In the genomic region with DNA sequence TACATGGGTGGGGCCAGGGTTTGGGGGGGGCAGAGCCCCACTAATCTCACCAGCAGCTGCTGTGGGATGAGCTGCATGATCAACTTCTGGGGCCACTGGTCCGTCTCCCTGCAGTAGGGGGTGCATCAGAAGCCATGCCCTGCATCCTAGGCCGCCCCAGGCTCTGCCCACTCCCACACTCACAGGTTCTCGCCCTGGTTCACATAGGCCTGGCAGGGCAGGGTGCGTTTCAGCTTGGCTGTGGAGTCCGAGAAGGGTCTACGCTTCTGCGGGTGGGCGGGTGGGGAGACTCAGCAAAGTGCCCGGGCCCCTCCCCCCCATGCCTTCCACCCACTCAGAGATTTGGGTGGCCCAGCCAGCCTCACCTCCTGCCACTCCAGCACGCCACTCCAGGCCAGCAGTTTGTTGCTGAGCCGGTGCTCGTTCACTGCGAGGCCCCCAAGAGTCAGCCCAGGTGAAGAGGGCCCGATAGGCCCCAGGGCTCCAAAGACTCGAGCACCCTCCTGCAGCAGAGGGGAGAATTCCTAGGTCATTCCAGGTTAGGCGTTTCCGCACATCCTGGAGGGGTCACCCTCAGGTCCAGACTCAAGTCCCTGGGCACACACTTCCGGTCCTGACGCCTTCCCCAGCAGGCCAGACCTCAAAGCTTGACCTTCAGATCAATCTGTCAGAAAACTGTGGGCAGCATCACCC, we compare ENCODE assay signal across 8 mouse cellular contexts. TPM values are rescaled to one million over a fixed set of nuclear protein-coding genes. Genes with fewer than 3 reads are reported as not detected.
A peak's percentile ranks its signal among the peaks of the same experiment; 100 is the strongest.
DNase-seq lines count a peak whose midpoint lies in the region; ATAC-seq and TF ChIP-seq lines count a peak whose summit lies in the region.

No protein-coding gene starts in this region.

- peak overlapping the region; percentile 89 for H3K4me3 ChIP-seq in heart, embryonic 10.5 days
- H3K4me3 ChIP-seq in cortical plate, adult 2 months (ENCODE audit: insufficient read depth, low read length), result peak overlapping the region; percentile 5; the same call in 1 of the 2 replicates
- H3K4me3 ChIP-seq in hindbrain, embryonic 10.5 days, result peak overlapping the region; percentile 95
- peak overlapping the region; percentile 97 for H3K4me3 ChIP-seq in midbrain, embryonic 11.5 days (ENCODE audit: low read depth, low read length)

- ATAC-seq in midbrain, embryonic 11.5 days (ENCODE audit: low FRiP score), result no peak

- peaks cover 49% of the 10 kb centered on the region for H3K36me3 ChIP-seq in heart, embryonic 10.5 days
- peaks cover 60% of the 10 kb centered on the region for H3K36me3 ChIP-seq in hindbrain, embryonic 10.5 days
- H3K36me3 ChIP-seq in midbrain, embryonic 11.5 days (ENCODE audit: control insufficient read depth, insufficient read depth, low read length), result peaks cover 26% of the 10 kb centered on the region

- no peak overlapping the region for H3K9ac ChIP-seq in midbrain, embryonic 11.5 days (ENCODE audit: low read length)

- TF ChIP-seq POLR2A in cortical plate, adult 2 months (IDR thresholded peaks at IDR 0.05; ENCODE audit: extremely low read depth, insufficient read depth, low read length), result no peak

- TF ChIP-seq CTCF in cortical plate, adult 2 months (IDR thresholded peaks at IDR 0.05; ENCODE audit: extremely low read depth, insufficient read depth, low read length), result no peak

- peak overlapping the region; percentile 97 for H3K27ac ChIP-seq in heart, embryonic 10.5 days
- H3K27ac ChIP-seq in cortical plate, adult 2 months (ENCODE audit: insufficient read depth, low read length), result no peak overlapping the region
- H3K27ac ChIP-seq in hindbrain, embryonic 10.5 days, result peak overlapping the region; percentile 29
- H3K27ac ChIP-seq in midbrain, embryonic 11.5 days (ENCODE audit: low read depth, low read length), result no peak overlapping the region

- no peaks in the 10 kb centered on the region for H3K27me3 ChIP-seq in heart, embryonic 10.5 days (ENCODE audit: insufficient read depth, poor library complexity, severe bottlenecking)
- H3K27me3 ChIP-seq in hindbrain, embryonic 10.5 days (ENCODE audit: insufficient read depth, poor library complexity, severe bottlenecking), result no peaks in the 10 kb centered on the region
- no peaks in the 10 kb centered on the region for H3K27me3 ChIP-seq in midbrain, embryonic 11.5 days (ENCODE audit: control insufficient read depth, insufficient read depth, low read length)

- DNase-seq in heart, embryonic 10.5 days (ENCODE audit: low spot score), result no peak
- no peak for DNase-seq in heart, postnatal 10 days
- no peak for DNase-seq in hindbrain, embryonic 10.5 days (ENCODE audit: low spot score)
- DNase-seq in midbrain, embryonic 11.5 days (ENCODE audit: low spot score, missing footprints), result no peak
- no peak for DNase-seq in spleen, postnatal 10 days (ENCODE audit: low spot score in 2 of 2)
- DNase-seq in gastrocnemius, postnatal 25 days, result no peak
- DNase-seq in right cerebral cortex, postnatal 25 days, result no peak

- H3K9me3 ChIP-seq in heart, embryonic 10.5 days, result no peaks in the 10 kb centered on the region
- no peaks in the 10 kb centered on the region for H3K9me3 ChIP-seq in hindbrain, embryonic 10.5 days
- H3K9me3 ChIP-seq in midbrain, embryonic 11.5 days (ENCODE audit: control insufficient read depth, low read length), result no peaks in the 10 kb centered on the region

- intact Hi-C loops in heart, postnatal 10 days (cut with DNase I), result no loop called here

- peaks cover 57% of the 10 kb centered on the region for H3K4me1 ChIP-seq in heart, embryonic 10.5 days
- H3K4me1 ChIP-seq in cortical plate, adult 2 months (ENCODE audit: control insufficient read depth, insufficient read depth, low read length), result peaks cover 6% of the 10 kb centered on the region
- peaks cover 59% of the 10 kb centered on the region for H3K4me1 ChIP-seq in hindbrain, embryonic 10.5 days (replicated peaks)
- peaks cover 28% of the 10 kb centered on the region for H3K4me1 ChIP-seq in midbrain, embryonic 11.5 days (ENCODE audit: control insufficient read depth, insufficient read depth, low read length)

- WGBS in heart, embryonic 10.5 days, result 66% methylated on average over 19 of the region's 19 CpGs
- 79% methylated on average over 19 of the region's 19 CpGs for WGBS in hindbrain, embryonic 10.5 days
- 73% methylated on average over 18 of the region's 19 CpGs for WGBS in midbrain, embryonic 11.5 days

- H3K4me2 ChIP-seq in midbrain, embryonic 11.5 days, result peak overlapping the region; percentile 92

RNA-seq across cellular contexts. Expression of gene Ptov1, which starts 2.4 kb away (rescaled TPM):
- 258 and 316 TPM in 2 replicates for polyA plus RNA-seq in heart, embryonic 10.5 days (2016; fragmentation: Nextera tagmentation; extraction: Ambion mirVana)
- 100 to 1,000 TPM; 189 to 196 TPM for total RNA-seq in heart, postnatal 10 days (2021)
- 359 and 377 TPM in 2 replicates for polyA plus RNA-seq in cortical plate, adult 2 months (2012; rRNA removed)
- 478 and 579 TPM in 2 replicates for polyA plus RNA-seq in hindbrain, embryonic 10.5 days (2016; fragmentation: Nextera tagmentation; extraction: Ambion mirVana)
- polyA plus RNA-seq in midbrain, embryonic 11.5 days (2014; fragmentation: Nextera tagmentation; extraction: Ambion mirVana), result 316 and 350 TPM in 2 replicates
- total RNA-seq in gastrocnemius, postnatal 25 days (2021), result 100 to 1,000 TPM; 116 to 125 TPM

RNA-seq across cellular contexts. Expression of gene Pnkp, which starts 10.2 kb away (rescaled TPM):
- 28.5 and 29.7 TPM in 2 replicates for polyA plus RNA-seq in heart, embryonic 10.5 days (2016; fragmentation: Nextera tagmentation; extraction: Ambion mirVana)
- 10 to 100 TPM; 18.1 to 21.6 TPM for total RNA-seq in heart, postnatal 10 days (2021)
- 35.6 and 40.8 TPM in 2 replicates for polyA plus RNA-seq in cortical plate, adult 2 months (2012; rRNA removed)
- polyA plus RNA-seq in hindbrain, embryonic 10.5 days (2016; fragmentation: Nextera tagmentation; extraction: Ambion mirVana), result 36.3 and 40.2 TPM in 2 replicates
- polyA plus RNA-seq in midbrain, embryonic 11.5 days (2014; fragmentation: Nextera tagmentation; extraction: Ambion mirVana), result 26.1 and 28.6 TPM in 2 replicates
- total RNA-seq in gastrocnemius, postnatal 25 days (2021), result 10 to 100 TPM; 15.6 to 15.8 TPM

RNA-seq across cellular contexts. Expression of gene Tbc1d17, which starts 18.3 kb away (rescaled TPM):
- polyA plus RNA-seq in heart, embryonic 10.5 days (2016; fragmentation: Nextera tagmentation; extraction: Ambion mirVana), result 56.9 and 67.3 TPM in 2 replicates
- 10 to 100 TPM; 38.4 to 44.7 TPM for total RNA-seq in heart, postnatal 10 days (2021)
- 95.0 and 99.8 TPM in 2 replicates for polyA plus RNA-seq in cortical plate, adult 2 months (2012; rRNA removed)
- 77.1 and 91.1 TPM in 2 replicates for polyA plus RNA-seq in hindbrain, embryonic 10.5 days (2016; fragmentation: Nextera tagmentation; extraction: Ambion mirVana)
- polyA plus RNA-seq in midbrain, embryonic 11.5 days (2014; fragmentation: Nextera tagmentation; extraction: Ambion mirVana), result 63.4 and 69.4 TPM in 2 replicates
- total RNA-seq in gastrocnemius, postnatal 25 days (2021), result 10 to 100 TPM; 38.6 to 41.2 TPM

RNA-seq across cellular contexts. Expression of gene Akt1s1, which starts 18.4 kb away (rescaled TPM):
- 102 and 103 TPM in 2 replicates for polyA plus RNA-seq in heart, embryonic 10.5 days (2016; fragmentation: Nextera tagmentation; extraction: Ambion mirVana)
- total RNA-seq in heart, postnatal 10 days (2021), result 10 to 100 TPM; 76.8 to 78.4 TPM
- polyA plus RNA-seq in cortical plate, adult 2 months (2012; rRNA removed), result 97.5 and 101 TPM in 2 replicates
- 81.7 and 93.3 TPM in 2 replicates for polyA plus RNA-seq in hindbrain, embryonic 10.5 days (2016; fragmentation: Nextera tagmentation; extraction: Ambion mirVana)
- polyA plus RNA-seq in midbrain, embryonic 11.5 days (2014; fragmentation: Nextera tagmentation; extraction: Ambion mirVana), result 31.8 and 34.3 TPM in 2 replicates
- total RNA-seq in gastrocnemius, postnatal 25 days (2021), result 100 to 1,000 TPM; 103 to 113 TPM

RNA-seq across cellular contexts. Expression of gene Med25, which starts 25.4 kb away (rescaled TPM):
- polyA plus RNA-seq in heart, embryonic 10.5 days (2016; fragmentation: Nextera tagmentation; extraction: Ambion mirVana), result 90.5 and 95.6 TPM in 2 replicates
- 10 to 100 TPM; 67.7 to 77.1 TPM for total RNA-seq in heart, postnatal 10 days (2021)
- 121 and 129 TPM in 2 replicates for polyA plus RNA-seq in cortical plate, adult 2 months (2012; rRNA removed)
- 187 and 223 TPM in 2 replicates for polyA plus RNA-seq in hindbrain, embryonic 10.5 days (2016; fragmentation: Nextera tagmentation; extraction: Ambion mirVana)
- 69.5 and 75.4 TPM in 2 replicates for polyA plus RNA-seq in midbrain, embryonic 11.5 days (2014; fragmentation: Nextera tagmentation; extraction: Ambion mirVana)
- total RNA-seq in gastrocnemius, postnatal 25 days (2021), result 10 to 100 TPM; 50.9 to 51.2 TPM

Comparison
In these comparisons a context has a peak if more than half of its experiments do, and no peak if none do; other contexts are left out.
1. H3K27ac ChIP-seq: peak in heart, embryonic 10.5 days (single experiment) and hindbrain, embryonic 10.5 days (single experiment); none in cortical plate, adult 2 months (single experiment) and midbrain, embryonic 11.5 days (single experiment).
2. H3K4me3 ChIP-seq: peak in every context shown above with its lines; median percentile 97 in midbrain, embryonic 11.5 days; 95 in hindbrain, embryonic 10.5 days; 89 in heart, embryonic 10.5 days; 5 in cortical plate, adult 2 months.